Mouse (Mus musculus) layer of hippocampus, postnatal 14 days (tissue): ENCODE data around the gene Reln. TPM values are rescaled to one million over a fixed set of nuclear protein-coding genes. Genes with fewer than 3 reads are reported as not detected.
A peak's percentile ranks its signal among the peaks of the same experiment; 100 is the strongest.

ENCODE experiments used
- DNase-seq, 2 experiments: peaks; one replicate each; pipeline ENCODE4 v3.0.0; 2021 to 2022; ENCODE audit warnings: low spot score in 2 of 2, mixed read lengths in 1 of 2
- total RNA-seq, 2 experiments: library from RNA; stranded (reverse); gene quantifications; 2 replicates each; pipeline ENCODE4 v1.2.3; 2021

Reln gene
- total RNA-seq, 2 experiments from 2014 or later = 86.9 to 87.4 TPM

DNA sequence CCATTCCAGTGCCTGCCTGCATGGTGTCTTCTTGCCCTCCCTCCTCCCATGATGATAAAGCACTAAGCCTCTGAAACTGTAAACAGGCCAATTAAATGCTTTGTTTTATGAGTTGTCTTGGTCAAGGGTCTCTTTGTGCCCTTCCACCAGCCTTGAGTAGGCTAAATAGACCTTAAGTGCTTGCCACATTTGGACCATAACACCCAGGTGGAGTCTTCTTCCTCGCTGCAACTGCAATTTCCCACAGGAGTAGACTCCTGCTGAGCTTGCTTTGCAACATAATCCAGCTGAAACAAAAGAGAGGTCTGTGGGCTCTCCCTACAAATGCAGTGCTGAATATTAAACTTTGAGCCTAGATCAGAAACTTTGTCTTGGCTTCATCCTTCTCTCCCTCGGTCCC is 35.5 kb downstream of the Reln start:
- DNase-seq = no peak

DNA sequence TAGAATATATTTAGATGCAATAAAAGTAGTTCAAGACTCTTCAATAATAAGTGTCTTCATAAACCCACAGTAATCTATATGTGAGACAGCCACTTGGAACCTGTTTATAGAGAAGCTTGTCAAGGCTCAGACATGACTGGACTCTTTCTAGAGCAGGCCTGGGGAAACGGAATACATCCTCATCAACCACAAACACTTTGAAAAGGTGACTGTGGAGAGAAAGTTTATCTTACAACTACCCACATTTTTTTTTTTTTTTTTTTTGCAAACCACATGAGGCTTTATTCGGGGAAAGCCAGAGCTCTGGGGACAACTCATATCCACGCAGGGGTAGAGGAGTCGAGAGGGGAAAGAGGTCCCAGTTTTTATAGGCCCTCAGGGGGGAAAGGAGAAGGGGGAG is 36.6 kb downstream of the Reln start:
- no peak for DNase-seq

DNA sequence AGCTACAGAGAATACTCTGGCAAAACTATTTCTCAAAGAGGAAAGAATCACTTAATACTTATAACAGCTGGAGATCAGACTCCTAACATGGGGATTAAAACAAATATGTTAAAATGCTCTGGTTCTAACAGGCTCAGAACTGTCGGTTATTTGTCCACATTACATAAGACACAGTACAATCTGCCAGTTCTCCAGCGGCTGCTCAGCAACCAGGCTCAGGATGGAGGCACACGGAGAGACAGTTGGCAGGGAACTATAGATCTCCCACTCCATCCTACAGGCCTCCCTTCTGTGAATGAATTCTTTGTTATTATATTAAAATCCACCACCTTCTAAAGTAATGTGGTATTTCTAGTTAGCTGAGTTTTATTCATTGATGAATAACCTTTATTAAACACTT is 37.4 kb downstream of the Reln start:
- peak in 1 of 2 experiments; percentile 59 for DNase-seq

DNA sequence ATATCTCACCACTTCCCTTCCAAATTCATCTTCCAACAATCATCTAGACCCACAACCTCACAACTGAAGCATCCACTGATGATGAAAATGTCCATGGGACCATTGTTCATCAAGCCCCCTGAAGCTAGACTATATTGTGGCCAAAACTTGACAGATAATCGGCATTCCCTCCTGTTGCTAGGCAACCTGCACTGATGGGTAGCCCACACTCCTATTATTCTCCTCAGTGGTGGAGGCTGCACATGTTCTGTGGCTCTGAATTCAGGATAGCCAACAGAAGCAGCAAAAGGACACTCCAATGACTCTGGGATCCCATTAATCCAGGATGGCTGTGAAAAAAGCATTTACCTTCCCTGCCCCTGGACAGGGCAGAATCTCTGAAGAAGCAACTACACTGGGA is 40.8 kb downstream of the Reln start:
- no peak for DNase-seq

DNA sequence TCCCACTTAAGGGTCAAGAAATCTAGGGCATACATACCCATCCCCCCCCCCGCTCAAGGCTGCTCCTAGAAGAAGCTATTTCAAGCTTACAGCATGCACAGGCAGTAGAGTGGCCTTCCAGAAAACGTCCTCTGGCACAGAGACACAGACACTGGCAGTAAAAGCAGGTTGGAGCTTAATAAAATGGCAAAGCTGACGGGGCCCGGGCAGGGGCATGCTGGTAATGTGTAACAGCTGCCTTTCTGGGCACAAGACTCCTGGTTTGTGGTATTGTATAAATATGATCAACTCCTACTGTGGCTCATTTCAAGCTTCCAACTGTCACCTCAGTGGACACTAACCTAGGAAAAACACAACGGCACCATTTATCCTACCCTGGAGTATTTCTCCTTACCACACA is 42.2 kb downstream of the Reln start:
- peak in 1 of 2 experiments; percentile 40 for DNase-seq

DNA sequence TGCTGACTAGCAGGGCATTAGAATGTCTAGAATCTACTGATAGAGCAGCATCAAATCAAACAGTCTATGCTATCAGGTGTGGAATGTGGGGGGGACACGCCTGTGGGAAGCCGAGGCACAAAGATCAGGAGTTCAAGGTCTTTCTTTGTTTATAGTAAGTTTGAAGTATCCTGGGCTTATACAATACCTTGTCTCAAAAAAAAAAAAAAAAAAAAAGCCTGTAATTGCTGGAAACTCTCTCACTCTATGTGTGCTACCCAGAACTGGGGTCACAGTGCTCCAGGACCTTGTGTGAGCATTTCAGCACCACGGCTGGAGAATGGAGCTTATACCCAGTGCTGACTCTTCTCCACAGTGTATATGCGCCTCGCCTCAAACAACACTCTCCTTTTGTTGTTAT is 43.7 kb downstream of the Reln start:
- no peak for DNase-seq

DNA sequence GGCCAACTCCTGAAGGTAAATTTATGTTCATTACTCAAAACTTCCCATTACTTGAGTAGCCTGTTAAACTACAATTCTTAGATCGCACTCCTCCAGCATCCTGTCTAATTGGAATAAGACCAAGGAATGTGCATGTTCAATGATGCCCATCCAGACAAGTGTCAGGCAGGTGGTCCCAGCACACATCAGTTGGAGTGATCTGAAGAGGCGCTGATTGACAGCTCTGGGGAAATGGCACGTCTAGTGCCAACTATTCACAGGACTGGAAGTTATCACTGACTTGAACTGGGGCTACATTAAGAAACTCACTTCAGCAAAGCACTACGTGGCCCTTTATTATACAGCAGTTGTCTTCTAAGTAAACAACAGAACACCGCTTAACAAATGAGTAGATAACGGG is 44.5 kb downstream of the Reln start:
- DNase-seq = no peak

DNA sequence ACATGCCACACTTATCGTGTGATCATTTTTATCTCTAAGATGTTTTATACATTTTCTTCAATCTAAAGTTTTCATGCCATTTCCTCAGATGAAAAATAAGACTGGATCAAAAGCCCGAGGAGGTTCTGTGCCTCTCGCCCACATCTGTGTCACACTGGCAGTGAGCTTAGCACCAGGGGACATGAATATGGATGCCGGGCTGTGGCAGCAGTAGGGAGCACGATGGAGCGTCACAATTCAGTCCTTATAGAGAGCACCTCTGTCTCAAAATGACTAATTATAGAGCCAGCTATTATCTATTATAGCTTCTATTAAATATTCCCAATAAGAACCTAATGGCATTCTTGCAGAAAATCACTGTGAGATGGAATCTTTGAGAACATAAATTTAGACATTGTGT is 49.3 kb downstream of the Reln start:
- no peak for DNase-seq

DNA sequence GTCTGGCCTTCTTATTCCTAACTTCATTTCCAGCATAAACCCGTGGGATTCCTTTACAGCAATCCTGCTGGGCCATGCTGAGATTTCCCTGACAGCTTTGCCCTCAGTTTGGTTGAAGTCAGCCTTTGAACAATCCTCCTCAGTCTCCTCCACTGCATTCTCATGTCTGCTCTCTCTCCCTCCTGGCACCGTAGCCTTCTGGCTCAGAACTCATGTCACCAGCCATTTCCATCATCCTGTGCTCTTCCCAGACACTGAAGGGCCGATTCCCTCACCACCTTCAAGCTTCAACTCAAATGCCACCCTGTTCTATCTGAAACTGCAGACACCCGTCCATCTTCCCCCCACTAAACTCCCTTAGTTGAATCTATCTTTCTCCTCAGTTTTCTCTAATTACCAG is 53.1 kb downstream of the Reln start:
- no peak for DNase-seq

DNA sequence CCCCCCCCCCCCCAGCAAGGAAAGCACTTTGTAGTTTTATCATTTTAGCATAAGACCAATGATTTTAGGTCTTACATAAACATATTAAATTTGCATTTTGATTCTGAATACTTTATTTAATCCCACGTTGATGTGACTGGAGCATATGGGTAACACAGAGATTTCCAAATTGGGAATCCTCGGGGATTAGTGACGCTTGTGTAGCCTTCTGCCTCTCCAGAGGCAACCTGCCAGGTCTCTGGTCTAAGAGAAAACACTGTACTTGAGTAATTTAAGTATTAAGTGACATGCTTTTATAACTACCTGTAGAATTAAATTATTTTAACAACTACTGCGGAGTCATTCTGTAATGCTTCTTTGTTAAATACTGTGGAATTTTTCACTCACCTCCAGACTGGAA is 59.1 kb downstream of the Reln start:
- DNase-seq = no peak

DNA sequence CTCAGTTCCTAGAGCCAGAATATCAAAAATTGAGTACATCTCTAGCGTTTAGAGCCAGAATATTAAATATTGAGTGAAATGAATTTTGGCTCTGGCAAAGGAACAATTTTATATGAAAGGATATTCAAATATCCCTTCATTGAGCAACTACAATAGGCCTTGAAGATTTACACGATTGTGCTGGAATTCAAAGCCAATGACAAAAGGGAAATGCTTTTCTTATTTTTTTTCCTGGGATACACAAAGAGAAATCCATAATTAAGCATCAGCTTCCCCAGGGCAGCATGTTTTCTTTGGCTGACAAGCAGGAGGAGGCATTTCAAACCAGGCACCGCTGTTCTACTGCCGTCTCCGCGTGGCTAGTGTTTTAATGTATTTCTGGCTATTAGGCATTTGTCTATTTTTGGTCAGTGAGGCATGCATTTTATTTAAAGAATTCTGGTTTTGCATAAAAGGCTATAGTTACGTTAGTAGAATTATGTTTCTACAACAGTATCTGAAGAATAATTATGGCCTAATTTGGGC is 62.3 kb downstream of the Reln start:
- DNase-seq = no peak

DNA sequence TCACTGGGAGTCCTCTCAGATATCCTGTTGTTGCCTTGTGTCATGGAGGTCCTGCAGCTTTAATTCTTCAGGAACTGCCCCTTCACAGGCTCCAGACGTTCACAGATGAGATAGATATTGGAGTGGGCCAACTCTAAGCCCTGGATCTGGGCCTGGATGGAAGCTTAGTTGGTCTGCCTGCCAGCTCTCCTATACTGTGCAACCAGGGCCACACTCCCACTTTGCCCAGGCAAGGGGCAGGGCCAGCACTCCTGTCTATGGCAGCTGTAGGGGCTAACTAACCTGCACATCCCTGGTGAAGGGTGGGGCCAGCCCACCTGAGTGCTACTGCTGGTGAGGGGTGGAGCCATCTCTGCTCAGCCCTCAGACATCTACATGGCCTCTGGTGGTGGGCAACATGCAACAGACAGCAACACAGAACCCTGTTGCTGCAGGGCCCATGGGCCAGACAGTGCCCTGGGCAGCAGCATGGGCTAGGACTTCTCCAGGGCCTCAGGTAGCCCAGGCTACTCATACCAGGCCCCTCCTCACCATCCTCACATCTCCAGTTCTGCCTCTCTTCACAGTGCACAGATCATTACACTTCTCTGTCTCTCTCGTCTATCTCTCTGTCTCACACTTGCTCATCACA is 63.9 kb downstream of the Reln start:
- no peak for DNase-seq

DNA sequence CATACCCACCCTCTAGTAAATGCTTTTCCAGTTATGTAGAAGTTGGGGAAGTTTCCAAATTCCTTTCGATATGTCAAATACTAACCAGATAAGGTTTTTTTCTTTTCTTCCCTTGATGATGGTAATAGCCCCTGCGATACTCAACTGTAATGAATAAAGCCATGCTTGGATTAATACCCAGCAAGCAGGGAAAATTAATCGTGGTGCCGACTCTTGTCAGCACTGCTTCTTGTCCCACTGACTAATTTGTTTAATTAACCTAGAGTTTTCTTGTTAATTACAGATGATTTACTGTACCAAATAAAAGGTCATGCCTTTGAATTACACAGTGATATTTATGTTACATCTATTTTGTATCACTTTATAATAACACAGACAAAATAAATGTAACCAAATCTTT is 65.3 kb downstream of the Reln start:
- DNase-seq = no peak

DNA sequence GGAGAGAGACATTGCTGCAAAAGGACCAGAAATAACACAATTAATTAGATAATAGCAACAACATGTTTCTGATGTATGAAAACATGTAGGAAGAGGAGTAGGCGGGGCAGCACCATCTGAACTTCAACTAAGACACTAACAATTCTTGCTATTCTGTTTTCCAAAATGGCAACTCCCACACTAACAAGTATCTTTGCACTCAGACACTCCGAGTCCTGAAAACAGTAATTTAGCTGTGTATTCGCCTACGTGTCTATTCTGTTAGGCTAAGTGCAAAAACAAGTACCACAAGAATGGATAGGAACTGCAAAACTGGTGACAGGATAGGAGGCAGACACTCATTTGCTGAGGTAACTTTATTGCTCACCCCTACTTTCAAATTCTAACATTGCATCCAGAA is 70.4 kb downstream of the Reln start:
- no peak for DNase-seq

DNA sequence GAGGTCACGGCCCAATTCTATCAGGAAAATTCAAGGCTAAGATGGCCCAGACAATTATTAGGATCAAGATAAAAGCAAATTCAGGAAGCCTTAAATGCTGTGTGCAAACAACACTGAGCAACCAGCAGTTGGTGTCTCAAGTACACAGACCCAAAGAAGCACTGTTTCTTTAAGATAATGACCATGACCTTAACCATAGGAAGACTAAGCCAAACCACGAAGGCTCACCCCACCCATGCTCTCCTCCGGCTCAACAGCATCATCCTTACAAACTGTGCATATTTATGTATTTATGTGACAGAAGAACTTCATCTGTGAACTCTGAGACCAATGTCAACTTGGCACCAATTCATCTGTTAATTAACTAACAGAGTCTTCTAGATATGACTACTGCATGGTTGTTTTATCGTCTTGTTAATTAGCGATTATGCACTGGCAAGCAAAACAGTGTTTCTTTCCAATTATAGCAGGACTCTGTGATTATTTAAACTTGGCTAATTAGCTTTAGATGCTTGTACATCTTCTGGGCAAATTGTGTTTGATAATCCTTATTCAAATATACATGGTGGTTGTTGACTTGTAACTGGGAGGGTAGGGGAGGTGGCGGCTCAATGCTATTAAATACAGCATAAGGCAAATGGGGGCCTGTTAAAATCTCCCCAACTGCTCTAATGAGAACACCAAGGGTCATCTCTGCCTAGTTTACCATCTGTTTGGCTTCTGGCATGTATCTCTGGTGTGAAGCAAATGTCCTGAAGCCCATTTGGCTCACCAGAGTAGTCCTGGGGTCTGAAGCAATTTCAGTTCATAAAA is 77.8 kb downstream of the Reln start:
- DNase-seq = peak in 1 of 2 experiments; percentile 28

DNA sequence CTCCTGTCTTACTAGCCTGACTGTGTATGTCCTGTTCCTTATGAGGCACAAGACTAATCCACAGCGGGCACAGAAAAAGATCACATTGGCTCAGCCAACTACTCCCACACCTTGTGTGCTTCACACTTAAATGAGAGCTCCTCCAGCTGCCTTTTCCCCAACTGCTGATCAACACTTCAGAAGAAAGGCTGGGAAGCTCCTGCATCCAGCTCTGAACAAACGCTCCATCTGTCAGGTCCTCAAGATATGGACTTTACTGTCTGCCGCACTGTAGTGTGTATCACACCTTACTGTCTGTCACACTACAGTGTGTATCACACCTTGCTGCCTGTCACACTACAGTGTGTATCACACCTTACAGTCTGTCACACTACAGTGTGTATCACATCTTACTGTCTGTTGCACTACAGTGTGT is 82.1 kb downstream of the Reln start:
- no peak for DNase-seq

DNA sequence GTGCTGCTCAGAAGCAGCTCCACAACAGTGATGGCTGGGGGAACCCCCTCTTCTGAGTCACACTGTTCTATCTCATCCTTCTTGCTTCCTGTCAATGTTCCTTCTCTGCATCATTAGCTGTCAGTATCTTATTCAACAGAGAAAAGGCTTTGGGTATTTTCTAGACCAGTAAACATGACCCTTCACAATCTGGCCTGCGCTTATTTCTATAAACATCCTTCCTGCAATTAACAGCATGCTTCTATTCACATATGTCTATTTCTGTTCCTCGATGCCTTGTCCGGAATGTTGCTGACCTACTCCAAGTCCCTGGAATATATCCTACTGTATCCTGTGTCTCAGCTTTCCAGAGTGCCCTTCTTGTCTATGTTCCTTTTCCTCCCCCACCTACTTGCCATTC is 89.2 kb downstream of the Reln start:
- no peak for DNase-seq

DNA sequence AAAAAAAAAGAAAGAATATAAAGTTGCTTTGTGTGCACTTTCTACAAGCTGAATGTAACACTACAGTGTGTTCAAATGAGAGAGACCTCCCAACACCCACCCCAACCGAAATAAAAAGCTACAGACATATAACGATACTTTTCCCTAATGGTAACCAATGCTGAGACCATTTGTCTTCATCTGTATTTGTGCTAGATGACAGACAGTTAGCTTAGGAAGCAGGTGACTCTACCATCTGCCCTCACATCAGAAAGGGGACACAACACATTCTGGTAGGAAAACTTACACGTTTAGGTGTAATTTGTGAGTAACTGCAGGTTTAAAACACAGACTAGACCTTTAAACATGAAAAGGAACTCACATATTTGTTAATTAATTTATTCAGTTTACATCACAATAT is 90.6 kb downstream of the Reln start:
- DNase-seq = no peak

DNA sequence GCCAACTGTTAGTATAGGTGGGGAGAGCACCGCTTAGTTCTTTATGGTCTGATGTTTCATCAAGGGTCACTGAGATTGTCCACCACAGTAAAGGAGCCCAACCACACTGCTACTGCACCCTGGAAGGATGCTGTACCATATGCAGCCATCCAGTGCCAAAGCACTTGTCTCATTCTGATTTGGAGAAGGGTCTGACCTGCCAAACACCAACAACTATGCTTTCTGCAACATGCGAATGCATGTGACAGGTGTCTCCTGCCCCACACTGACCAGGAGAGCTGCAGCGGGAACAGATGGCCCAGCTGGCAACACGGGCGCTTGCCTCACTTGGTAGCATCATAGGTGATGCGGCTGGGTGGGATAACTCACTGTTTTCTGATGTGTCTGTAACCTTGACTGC is 91.2 kb downstream of the Reln start:
- DNase-seq = no peak

DNA sequence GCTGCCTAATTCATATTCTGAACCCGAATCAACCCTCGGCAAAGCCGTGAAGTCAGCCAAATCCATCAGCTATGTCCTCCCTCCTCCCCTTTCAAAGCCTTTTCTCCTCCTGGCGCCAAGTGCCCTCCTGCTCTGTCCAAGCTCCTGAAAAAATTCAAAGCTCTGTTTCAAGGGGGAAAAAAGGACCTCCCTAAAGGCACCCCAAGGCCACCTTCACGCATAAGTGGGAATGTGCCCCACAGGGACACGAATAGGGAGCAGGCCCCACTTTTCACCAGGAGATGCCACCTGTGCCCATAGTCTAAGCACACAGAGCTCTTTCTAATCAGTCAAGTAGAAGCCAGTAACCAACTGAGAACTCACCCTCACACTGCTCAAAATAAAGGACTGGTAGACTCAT is 96.7 kb downstream of the Reln start:
- peak in 1 of 2 experiments; percentile 26 for DNase-seq

DNA sequence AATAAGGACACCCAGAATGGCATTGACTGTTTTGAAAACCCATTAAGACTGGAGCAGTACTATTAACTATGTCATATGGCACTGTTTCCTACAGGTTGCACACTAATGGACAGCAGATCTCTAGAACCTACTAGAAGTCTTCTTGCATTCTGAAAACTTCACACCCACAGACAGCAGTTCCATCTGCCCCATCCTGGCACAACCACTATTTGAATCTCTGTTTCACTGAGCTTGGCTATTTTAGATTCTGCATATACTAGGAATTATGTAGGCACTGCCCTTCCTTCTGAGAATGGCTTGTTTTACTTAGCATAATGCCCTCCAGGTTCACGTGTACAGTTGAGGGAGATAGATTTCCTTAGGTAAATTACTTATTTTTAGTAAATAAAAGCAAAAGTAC is 99.4 kb downstream of the Reln start:
- peak in 1 of 2 experiments; percentile 3 for DNase-seq

DNA sequence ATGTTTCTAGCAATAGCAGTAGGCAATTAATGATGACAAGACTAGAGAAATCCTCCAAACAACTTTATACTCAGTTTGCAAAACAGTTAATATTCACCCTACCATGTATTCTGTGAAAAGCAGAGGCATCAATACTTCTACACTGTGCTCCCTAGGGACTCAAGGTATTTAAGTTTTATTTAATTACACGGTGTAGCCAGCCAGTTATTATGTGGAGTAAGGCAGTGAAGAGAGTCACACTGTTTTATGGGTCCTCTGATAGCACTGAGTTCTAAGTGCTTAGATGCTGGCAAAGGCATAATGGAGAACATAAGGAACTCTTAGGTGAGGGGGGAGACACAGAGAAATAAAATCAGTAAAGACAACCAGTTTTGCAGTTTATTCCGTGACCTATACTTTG is 101.0 kb downstream of the Reln start:
- DNase-seq = no peak

DNA sequence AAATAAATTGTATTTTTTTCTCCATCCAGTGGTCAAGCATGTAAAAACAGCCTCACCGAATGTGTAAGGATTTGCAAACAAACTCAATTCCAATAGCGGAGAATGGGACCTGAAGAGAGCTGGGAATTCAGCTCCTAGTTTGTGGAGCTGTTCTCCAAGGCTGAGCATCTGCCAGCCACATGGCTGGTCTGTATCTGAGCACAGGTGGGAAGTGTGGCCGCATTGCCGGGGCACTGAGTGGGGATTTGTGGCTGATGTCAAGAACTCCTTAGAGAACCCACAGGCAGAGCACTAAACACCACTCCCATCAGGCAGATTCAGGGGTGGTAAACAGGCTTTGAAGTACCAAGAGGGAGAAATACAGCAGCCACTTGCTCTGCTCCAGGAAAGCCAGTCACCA is 102.9 kb downstream of the Reln start:
- no peak for DNase-seq
